Mouse (Mus musculus) layer of hippocampus, adult 18-20 months (tissue): ENCODE measurements around the gene Slc38a2. TPM values are rescaled to one million over a fixed set of nuclear protein-coding genes. Genes with fewer than 3 reads are reported as not detected.

Source experiments
- total RNA-seq, 2 experiments: library from RNA; stranded (reverse); gene quantifications; 2 replicates each; pipeline ENCODE4 v1.2.3; 2021

Gene Slc38a2
- total RNA-seq, 2 experiments from 2014 or later = 85.1 to 88.2 TPM

Other genes with a start within 250 kb of the Slc38a2 start
- gene Scaf11, start 238.9 kb downstream of the Slc38a2 start, total RNA-seq = 10 to 100 TPM; 56.4 to 57.8 TPM
- gene Slc38a1, start 56.8 kb downstream of the Slc38a2 start, total RNA-seq = 10 to 100 TPM; 77.6 to 84.1 TPM